Mouse (Mus musculus) thymus, adult 18-20 months (tissue): Measurements from ENCODE around the gene Coa6.
A peak's percentile ranks its signal among the peaks of the same experiment; 100 is the strongest.

ENCODE experiments used
- DNase-seq, 2 experiments: peaks; one replicate each; pipeline ENCODE4 v3.0.0; 2022; ENCODE audit warnings: mixed read lengths in 2 of 2

Coa6 gene

DNA sequence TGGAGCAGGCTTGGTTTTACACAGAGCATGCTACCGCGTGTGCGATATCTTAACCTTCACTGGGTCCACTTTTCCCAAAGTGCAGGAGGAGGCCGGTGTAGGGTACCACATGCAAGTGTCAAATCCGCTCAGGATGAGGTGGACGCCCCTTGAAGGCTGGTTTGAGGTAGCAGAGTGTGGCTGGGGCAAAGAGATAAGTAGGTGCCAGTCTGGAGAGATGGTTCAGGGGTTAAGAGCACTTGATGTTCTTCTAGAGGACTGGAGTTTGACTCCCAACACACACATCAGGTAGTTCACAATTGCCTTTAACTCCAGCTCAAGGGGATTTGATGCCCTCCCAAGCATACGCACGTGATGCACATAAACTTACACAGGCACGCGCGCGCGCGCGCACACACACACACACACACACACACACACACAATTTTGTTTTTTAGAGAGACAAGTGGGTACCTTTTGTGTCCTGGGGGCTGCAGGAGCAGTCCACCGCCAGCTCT lies 51.5 kb downstream of the Coa6 start:
- DNase-seq, result no peak

- peak; percentile 86 to 88 for DNase-seq
Observed at GRCm38 (mm10) chr8:126474299-126475187, 52.2 kb downstream of the Coa6 start, which contains the start of gene Tarbp1. Gene Tarbp1, minus strand, starts transcription at chr8:126475065.
